Mouse (Mus musculus) stomach, postnatal 0 days (tissue): ENCODE measurements around the gene Ccdc183. TPM values are rescaled to one million over a fixed set of nuclear protein-coding genes. Genes with fewer than 3 reads are reported as not detected.

Experiments
- ATAC-seq: fragments of 200-750 bp; cut with Nextera tagmentation; 2 replicates; pipeline ENCODE4 v1.8.0; 2017; ENCODE audit not compliant: low FRiP score, low TSS enrichment
- DNase-seq: peaks from one replicate; pipeline ENCODE4 v3.0.0-alpha.2; 2016; ENCODE audit warnings: low spot score
- H3K27ac ChIP-seq: fragments of 300-500 bp; sonication (generic); replicated peaks from 2 replicates; pipeline ENCODE4 v1.5.1; 2014; ENCODE audit warnings: mild to moderate bottlenecking, control low read depth
- H3K27me3 ChIP-seq: fragments of 300-500 bp; sonication (generic); 2 replicates; pipeline ENCODE4 v1.6.1; 2014; ENCODE audit warnings: low read length; ENCODE audit not compliant: control insufficient read depth, insufficient read depth
- H3K36me3 ChIP-seq: fragments of 300-500 bp; sonication (generic); 2 replicates; pipeline ENCODE4 v1.6.1; 2014; ENCODE audit warnings: low read length, mixed read lengths; ENCODE audit not compliant: control insufficient read depth, insufficient read depth
- H3K4me1 ChIP-seq: fragments of 300-500 bp; sonication (generic); replicated peaks from 2 replicates; pipeline ENCODE4 v1.6.1; 2014; ENCODE audit warnings: antibody characterized with exemption; ENCODE audit not compliant: control insufficient read depth, insufficient read depth
- H3K4me2 ChIP-seq: fragments of 300-500 bp; sonication (generic); replicated peaks from 2 replicates; pipeline ENCODE4 v1.6.1; 2014; ENCODE audit warnings: low read depth, mild to moderate bottlenecking, control low read depth, moderate library complexity
- H3K4me3 ChIP-seq: fragments of 300-500 bp; sonication (generic); 2 replicates; pipeline ENCODE4 v1.5.1; 2014; ENCODE audit warnings: low read depth, low read length, control low read depth
- H3K9ac ChIP-seq: fragments of 300-500 bp; sonication (generic); 2 replicates; pipeline ENCODE4 v1.6.1; 2014; ENCODE audit warnings: mild to moderate bottlenecking, low read length, control low read depth, mixed read lengths
- H3K9me3 ChIP-seq: fragments of 300-500 bp; sonication (generic); 2 replicates; pipeline ENCODE4 v1.6.1; 2016; ENCODE audit warnings: low read length; ENCODE audit not compliant: control insufficient read depth
- CTCF ChIP-seq: IDR thresholded peaks from 2 replicates; pipeline ENCODE4 v1.5.1; 2016; ENCODE audit warnings: antibody characterized with exemption, low read depth, mild to moderate bottlenecking, moderate library complexity
- EP300 ChIP-seq: optimal IDR thresholded peaks from 2 replicates; pipeline ENCODE3; 2016; ENCODE audit warnings: antibody characterized with exemption
- WGBS: fragments of 180-500 bp; shearing (Covaris S2); extraction: QIAGEN DNeasy Blood & Tissue Kit; methylation state at CpG from one replicate; pipeline ENCODE4 v1.1.7; 2014; 5-methylcytosine and 5-hydroxymethylcytosine counted together
- polyA plus RNA-seq: library from polyadenylated mRNA; unstranded; fragments of >200 nt; fragmentation: Nextera tagmentation; extraction: Ambion mirVana; gene quantifications from 2 replicates; pipeline ENCODE4 v1.2.1, GENCODE M21; 2015

Gene Ccdc183
- polyA plus RNA-seq, 1 experiment from 2014 or later = 0.21 TPM

DNA sequence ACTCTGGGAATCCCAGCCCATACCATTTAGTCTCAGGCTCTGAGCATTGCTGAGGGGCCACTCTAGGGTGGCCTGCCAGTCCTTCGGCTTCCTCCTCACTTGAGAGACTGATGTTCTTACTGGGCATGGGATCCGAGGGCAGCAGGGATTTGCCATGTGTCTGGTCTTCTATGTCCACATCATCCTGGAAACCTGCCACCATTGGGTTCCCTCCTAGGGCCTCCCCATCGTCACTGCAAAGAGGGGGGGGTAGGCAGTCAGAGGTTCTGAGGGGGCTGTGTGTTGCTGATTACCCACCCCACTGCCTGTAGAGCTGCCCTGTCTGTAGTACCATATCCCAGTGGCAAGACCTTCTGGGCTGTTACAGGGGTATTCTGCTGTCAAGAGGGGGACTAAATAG lies 31.9 kb downstream of the Ccdc183 start:
- WGBS = 79% methylated on average over 3 of the region's 3 CpGs
- TF ChIP-seq CTCF = no peak
- TF ChIP-seq EP300 = no peak
- Histone ChIP-seq H3K9ac (no peak overlapping the region), H3K4me1 (0 out of 2 replicates have a peak, but pooled peaks cover 5% of the 10 kb centered on the region), H3K4me3 (no peak overlapping the region), H3K9me3 (no peaks in the 10 kb centered on the region), H3K27ac (no peak overlapping the region), H3K4me2 (no peak overlapping the region), H3K27me3 (no peaks in the 10 kb centered on the region), H3K36me3 (peaks cover 10% of the 10 kb centered on the region)
- ATAC-seq = no peak
- no peak for DNase-seq

DNA sequence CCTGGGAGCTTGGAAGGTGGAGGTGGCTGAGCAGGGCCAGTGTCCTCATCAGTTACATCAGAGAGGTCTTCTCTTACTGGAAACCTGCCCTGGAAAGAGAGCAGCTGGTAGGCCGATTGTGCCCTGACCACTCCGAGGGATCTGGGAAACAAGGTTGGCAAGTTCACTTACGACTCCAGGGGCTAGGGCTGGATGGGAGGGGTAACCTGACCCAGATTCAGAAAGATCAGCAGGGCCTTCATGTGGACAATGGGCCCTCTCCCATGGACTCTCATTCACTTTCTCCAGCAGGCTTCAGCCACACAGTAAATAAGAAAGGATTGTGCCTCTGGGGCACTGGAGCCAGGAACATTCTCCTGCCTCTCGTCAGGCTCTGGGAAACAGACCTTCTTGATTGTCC lies 32.6 kb downstream of the Ccdc183 start:
- 73% methylated on average over 4 of the region's 4 CpGs for WGBS
- Histone ChIP-seq H3K4me2 (no peak overlapping the region), H3K4me3 (no peak overlapping the region), H3K36me3 (peaks cover 7% of the 10 kb centered on the region), H3K27ac (no peak overlapping the region), H3K4me1 (peaks cover 5% of the 10 kb centered on the region; the same call in 1 of the 2 replicates), H3K9ac (no peak overlapping the region), H3K27me3 (peaks cover 2% of the 10 kb centered on the region), H3K9me3 (no peaks in the 10 kb centered on the region)
- TF ChIP-seq EP300 (no peak), CTCF (no peak)
- ATAC-seq (no peak), DNase-seq (no peak)

DNA sequence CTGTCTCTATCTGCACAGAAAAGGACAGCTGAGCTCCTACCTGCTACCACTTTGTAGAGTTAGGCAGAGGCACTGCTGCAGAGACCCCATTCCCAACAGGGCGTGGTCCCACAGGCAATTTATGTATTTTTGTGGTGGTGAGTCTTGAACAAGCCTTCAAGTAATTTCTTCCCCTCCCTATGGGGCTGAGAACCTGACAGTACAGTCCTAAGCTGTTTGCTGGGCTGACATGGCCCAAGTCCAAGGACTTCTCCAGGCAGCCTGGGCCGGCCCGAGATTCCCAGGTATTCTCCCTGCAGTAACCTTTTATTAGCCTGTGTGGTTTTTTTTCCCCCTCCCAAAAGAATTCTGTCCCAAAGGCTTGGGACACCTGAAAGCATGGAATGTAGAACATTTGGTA lies 33.3 kb downstream of the Ccdc183 start:
- Histone ChIP-seq H3K4me2 (no peak overlapping the region), H3K27ac (no peak overlapping the region), H3K4me1 (peaks cover 8% of the 10 kb centered on the region; the same call in 1 of the 2 replicates), H3K4me3 (no peak overlapping the region), H3K9me3 (no peaks in the 10 kb centered on the region), H3K36me3 (peaks cover 7% of the 10 kb centered on the region), H3K9ac (no peak overlapping the region), H3K27me3 (peaks cover 9% of the 10 kb centered on the region)
- DNase-seq = no peak
- no peak for TF ChIP-seq EP300
- TF ChIP-seq CTCF = no peak
- 82% methylated on average over 3 of the region's 3 CpGs for WGBS
- ATAC-seq = no peak

DNA sequence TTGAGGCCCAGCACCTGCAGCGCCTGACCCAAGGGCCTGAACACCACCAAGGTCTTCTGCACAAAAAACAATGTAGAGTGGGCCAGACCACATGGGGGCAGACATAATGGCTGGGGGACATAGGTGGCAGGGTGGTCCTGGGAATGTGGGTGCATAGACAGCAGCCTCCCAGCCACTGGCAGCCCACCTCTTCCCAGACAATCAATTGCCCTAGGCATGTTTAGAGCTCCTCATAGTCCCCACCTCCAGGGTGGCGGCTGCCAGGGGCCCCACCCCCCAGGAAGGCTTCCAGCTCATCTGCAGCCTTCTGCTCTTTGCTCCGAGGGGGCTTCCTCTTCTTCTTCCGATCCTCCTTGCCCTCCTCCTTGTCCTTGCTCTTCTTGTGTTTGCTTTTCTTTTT lies 33.9 kb downstream of the Ccdc183 start:
- DNase-seq = no peak
- Histone ChIP-seq H3K4me2 (no peak overlapping the region), H3K4me3 (no peak overlapping the region), H3K27me3 (peaks cover 15% of the 10 kb centered on the region), H3K4me1 (peaks cover 8% of the 10 kb centered on the region; the same call in 1 of the 2 replicates), H3K9me3 (no peaks in the 10 kb centered on the region), H3K9ac (no peak overlapping the region), H3K36me3 (peaks cover 7% of the 10 kb centered on the region), H3K27ac (no peak overlapping the region)
- no peak for TF ChIP-seq EP300
- TF ChIP-seq CTCF = no peak
- no peak for ATAC-seq
- WGBS = 44% methylated on average over 3 of the region's 4 CpGs

DNA sequence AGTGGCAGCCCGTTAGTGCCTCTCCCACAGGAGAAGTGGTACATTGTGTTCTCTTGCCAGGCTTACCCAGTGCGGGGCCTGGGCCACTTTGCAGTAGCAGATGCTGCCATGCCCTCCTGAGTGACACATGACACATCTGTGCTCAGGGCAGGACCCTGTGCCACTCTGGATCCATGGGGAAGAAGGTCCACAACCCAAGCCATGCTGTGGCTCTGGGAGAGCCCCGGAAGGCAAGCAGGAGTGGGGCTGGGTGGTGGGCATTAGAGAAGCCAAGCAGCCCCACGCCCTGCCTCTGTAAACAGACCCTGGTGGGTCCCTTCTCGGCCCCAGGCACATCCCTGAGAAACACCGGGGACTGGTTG lies 34.4 kb downstream of the Ccdc183 start:
- ATAC-seq = no peak
- no peak for DNase-seq
- Histone ChIP-seq H3K27ac (no peak overlapping the region), H3K9me3 (no peaks in the 10 kb centered on the region), H3K36me3 (peaks cover 7% of the 10 kb centered on the region), H3K9ac (no peak overlapping the region), H3K4me3 (no peak overlapping the region), H3K4me2 (no peak overlapping the region), H3K4me1 (peaks cover 8% of the 10 kb centered on the region; the same call in 1 of the 2 replicates), H3K27me3 (peaks cover 15% of the 10 kb centered on the region)
- no peak for TF ChIP-seq EP300
- TF ChIP-seq CTCF = no peak
- WGBS = 67% methylated on average over 6 of the region's 6 CpGs

DNA sequence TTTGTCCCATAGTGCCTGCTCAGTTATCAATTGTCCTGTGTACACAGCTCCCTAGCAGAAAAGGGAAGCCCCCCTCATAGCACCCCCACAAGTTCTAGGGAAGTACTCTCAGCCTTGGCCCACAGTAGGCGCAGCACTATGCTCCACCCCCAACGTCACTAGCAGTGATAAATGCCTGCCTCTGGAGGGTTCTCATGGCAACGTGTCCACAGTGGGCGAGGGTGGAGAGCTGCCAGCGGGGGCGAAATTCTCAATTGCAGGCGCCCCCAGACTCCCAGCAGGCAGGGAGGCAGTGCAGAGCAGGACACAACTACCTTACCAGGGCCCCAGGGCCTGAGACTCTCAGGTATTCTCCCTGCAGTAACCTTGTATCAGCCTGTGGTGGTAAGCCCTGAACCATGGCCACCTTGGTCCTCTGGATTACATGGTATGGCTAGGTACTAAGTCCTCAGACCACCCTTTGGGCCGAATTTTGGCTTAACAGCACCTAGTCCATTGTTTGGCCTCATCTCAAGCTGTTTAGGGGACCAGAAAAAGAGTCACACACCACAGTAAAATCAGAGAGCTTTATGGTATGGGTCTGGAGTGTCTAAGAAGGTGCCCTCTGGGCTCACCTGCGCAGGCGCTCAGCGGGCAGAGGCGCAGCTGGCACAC lies 34.9 kb downstream of the Ccdc183 start:
- DNase-seq = peak; percentile 46
- 45% methylated on average over 12 of the region's 12 CpGs for WGBS
- Histone ChIP-seq H3K27ac (no peak overlapping the region), H3K27me3 (peaks cover 19% of the 10 kb centered on the region), H3K4me1 (peaks cover 8% of the 10 kb centered on the region; the same call in 1 of the 2 replicates), H3K9me3 (no peaks in the 10 kb centered on the region), H3K9ac (0 out of 2 replicates have a peak overlapping the region, but pooled peaks have one; percentile 38), H3K4me3 (no peak overlapping the region), H3K36me3 (peaks cover 7% of the 10 kb centered on the region), H3K4me2 (no peak overlapping the region)
- 0 out of 2 replicates have a peak, but pooled peaks have one; percentile 9 for ATAC-seq
- TF ChIP-seq EP300 (no peak), CTCF (0 out of 2 replicates have a peak, but pooled peaks have one; percentile 3)
